Mouse (Mus musculus) bone marrow, adult 2 months (tissue): ENCODE data around the gene 2210016F16Rik.

Experiments
- CTCF ChIP-seq: fragments of 200-500 bp; IDR thresholded peaks from 2 replicates; pipeline ENCODE4 v1.5.1; 2011; ENCODE audit warnings: low read length, control low read depth; ENCODE audit not compliant: control insufficient read depth, insufficient read depth
- POLR2A ChIP-seq: fragments of 200-500 bp; IDR thresholded peaks from 2 replicates; pipeline ENCODE4 v1.6.1; 2011; ENCODE audit warnings: low read depth, mild to moderate bottlenecking, control low read depth, low read length, borderline replicate concordance; ENCODE audit not compliant: control insufficient read depth

- TF ChIP-seq CTCF (no peak), POLR2A (no peak)
These were observed 50.9 kb downstream of the 2210016F16Rik start for GRCm38 (mm10) chr13:58334116-58334515.
